Mouse (Mus musculus) c-Kit-positive CD71-negative TER-119-negative erythroid progenitor cells, embryonic 14.5 days (primary cell): ENCODE measurements around the gene Lmntd1.

ENCODE experiments used
- DNase-seq: peaks from one replicate; pipeline ENCODE4 v3.0.0-alpha.2; 2013; ENCODE audit warnings: low read depth

Lmntd1 gene

DNA sequence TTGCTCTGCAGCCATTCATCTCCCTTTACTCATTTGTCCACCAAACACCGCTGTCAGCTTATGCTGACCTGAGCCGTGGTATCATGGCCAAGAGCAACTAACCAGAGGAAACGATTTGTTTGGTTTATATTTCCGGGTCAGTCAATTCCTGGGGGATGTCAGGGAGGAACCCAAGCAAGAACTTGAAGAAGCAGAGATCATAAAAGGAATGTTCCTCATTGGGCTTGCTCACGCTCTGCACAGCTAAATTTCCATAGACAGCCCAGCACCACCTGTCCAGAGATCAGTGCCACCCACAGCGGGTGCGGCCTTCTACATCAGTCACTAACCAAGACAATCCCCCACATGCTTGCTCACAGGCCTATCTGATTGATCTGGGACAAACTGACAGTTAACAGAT lies at the start of gene Lmntd1:
TSS of gene Lmntd1 (minus strand) at position 101 of the 400 bp plus-strand sequence.
- DNase-seq = no peak

DNA sequence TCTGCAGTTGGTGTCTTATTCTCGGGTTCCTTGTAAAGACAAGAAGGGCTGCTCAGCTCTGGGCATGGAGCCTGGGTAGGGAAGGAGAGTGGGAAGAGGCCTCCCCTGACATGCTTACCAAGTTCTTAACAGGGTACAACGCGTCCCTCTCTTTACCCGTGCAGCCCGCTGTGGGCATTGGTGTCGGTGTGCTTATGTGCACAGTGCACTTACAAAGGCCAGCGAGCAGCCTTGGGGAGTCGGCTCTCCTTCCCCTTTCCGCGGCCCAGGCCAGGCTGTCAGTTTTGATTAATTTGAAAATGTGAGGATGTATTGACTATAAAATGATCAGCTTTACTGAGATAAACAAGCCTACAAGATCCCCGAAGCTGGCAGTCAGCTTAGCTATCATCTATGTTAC lies 46.8 kb upstream of the Lmntd1 start:
- DNase-seq = no peak

DNA sequence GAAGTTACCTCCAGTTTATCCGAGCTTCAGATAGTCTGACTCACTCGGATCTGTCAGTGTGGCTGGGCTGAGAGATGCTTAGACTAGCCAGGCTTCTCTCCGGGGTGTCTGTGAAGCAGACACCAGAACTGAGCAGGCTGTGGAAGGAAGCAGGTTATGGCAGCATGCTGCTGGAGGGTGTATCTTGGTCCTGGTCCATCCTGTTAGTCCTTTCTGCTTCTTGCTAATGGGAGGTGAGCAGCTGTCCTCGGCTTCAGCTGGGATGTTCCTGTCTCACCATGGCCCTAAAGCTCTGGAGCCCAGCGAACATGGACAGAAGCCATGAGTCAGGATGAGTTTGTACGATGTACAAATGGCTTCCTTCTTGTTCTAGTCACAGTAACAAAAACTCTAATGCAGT lies 45.0 kb upstream of the Lmntd1 start:
- DNase-seq = no peak

- DNase-seq = no peak
Observed at GRCm38 (mm10) chr6:145656740-145657591, 42.8 kb upstream of the Lmntd1 start.

- no peak for DNase-seq
Observed at GRCm38 (mm10) chr6:145655678-145656077, 41.6 kb upstream of the Lmntd1 start.

DNA sequence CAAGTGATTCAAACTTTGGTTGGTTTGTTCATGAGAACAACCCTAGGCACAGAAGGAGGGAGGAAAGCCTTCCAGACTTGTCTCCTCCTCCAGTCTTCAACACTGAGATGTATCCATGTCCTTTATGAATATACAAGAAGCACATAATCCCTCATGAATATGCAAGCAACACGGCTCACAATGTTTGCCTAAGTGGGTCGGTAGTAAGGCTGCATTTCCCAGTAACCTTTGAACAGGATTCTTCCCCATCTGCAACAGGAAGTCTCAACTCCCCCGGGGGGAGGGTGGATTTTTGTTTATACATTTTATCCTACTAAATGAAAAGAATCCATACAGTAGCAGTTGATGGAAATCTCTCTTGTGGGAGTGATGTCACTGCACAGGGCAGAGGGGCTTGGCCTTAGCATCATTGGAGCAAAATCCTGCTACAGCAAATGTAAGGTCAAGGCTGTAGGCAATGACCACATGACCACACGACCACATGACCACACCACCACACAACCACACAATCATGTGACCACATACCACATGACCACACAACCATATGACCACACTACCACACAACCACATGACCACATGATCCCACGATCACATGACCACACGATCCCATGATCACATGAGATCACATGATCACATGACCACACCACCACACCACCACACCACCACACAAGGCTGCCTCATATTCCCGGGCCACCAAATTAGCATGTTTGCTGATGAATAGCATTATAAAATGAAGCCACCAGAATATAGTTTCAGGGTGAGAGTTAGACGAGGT lies 40.1 kb upstream of the Lmntd1 start:
- no peak for DNase-seq

- no peak for DNase-seq
Observed at GRCm38 (mm10) chr6:145653626-145654025, 39.5 kb upstream of the Lmntd1 start.

DNA sequence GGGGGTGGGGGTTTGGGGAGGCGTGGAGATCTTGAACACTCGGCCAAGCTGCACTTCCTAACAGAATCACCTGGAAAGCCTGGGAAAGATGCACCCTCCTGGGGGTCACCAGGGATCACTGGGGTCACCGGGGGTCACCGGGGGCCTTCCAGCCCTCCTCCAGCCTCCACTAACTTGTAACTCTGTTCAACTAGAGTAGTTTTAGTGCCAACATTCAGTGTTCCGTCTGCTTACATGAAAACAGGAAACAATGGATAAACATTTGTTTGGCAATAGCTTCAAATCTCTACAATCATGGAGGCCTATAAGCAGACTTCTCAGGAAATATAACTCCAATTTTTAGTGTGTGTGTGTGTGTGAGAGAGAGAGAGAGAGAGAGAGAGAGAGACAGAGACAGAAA lies 38.9 kb upstream of the Lmntd1 start:
- no peak for DNase-seq

DNA sequence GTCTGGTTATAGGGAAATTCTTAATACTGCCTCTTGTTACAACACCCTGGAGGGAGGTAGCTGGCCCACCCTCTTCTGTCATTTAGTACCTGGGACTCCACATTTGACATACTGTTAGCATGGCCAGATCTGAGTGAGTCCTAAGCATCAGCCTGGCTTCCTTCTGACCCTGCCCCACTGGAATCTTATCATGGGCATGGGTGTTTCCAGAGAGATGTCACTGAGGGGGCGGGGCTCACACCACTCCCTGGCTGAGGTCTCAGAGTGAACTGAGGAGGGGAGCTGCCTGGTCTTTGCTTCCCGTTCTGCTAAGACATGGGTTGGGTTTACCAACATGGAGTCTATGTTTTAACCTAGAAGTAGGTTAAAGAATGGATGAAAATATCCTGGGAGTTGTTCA lies 37.9 kb upstream of the Lmntd1 start:
- DNase-seq = no peak

GRCm38 (mm10) chr6:145640971-145641506 lies 26.9 kb upstream of the Lmntd1 start:
- no peak for DNase-seq

GRCm38 (mm10) chr6:145638248-145638647 lies 24.1 kb upstream of the Lmntd1 start:
- DNase-seq = no peak

- no peak for DNase-seq
Observed at GRCm38 (mm10) chr6:145636682-145637081, 22.6 kb upstream of the Lmntd1 start.

GRCm38 (mm10) chr6:145634454-145634853 lies 20.3 kb upstream of the Lmntd1 start:
- no peak for DNase-seq

GRCm38 (mm10) chr6:145630269-145630668 lies 16.1 kb upstream of the Lmntd1 start:
- DNase-seq = no peak

GRCm38 (mm10) chr6:145623141-145623540 lies 9.0 kb upstream of the Lmntd1 start:
- no peak for DNase-seq

- DNase-seq = peak; percentile 13
Observed at GRCm38 (mm10) chr6:145616402-145617229, 2.5 kb upstream of the Lmntd1 start.

DNA sequence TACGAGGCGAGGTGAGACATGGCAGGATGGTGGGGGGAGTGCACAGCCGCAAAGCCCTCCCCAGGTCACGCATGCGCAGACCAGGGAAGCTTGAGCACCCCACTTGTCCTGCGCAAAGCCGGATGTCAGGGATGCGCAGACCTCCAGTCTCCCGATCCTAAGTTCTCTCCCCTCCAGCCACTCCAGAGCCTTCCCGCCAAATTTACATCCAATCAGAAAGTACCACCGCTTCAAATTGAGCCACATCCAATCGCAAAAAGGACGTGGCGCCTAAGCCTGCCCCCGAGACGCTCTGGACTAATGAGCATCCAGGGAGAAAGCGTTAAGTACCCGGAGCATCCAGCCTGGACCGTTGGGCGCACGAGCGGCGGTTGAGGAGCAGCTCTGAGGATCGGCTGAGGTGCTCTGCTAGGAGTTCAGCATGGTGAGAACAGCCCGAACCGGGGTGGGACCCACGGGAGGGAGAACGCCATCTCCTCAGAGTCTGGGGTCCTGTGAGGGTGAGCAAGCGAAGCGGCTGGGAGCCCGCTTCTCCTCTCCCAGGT lies 1.6 kb upstream of the Lmntd1 start, which contains the start of gene Tuba3b:
TSS of gene Tuba3b (plus strand) at position 92 of the 545 bp plus-strand sequence.
- no peak for DNase-seq

DNA sequence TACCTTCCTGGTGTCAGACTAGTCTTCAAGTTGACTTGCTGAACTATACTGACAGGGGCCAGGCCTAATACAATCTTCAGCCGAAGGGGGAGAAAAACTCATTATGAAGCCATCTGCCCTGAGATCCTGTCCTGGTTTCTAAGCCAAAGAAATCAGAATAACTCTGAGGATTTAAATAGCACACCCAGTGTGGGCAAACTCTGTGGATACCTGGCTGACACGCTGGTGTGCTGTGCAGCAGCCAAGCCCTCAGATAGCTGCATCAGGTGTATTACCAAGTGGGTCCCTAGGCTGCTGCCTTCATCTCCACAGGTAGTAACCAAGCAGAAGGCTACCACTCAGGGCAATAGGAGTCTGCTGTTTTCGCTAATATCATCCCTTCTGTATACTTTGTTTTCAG lies 1.5 kb downstream of the Lmntd1 start:
- no peak for DNase-seq

GRCm38 (mm10) chr6:145610901-145611300 lies 3.2 kb downstream of the Lmntd1 start:
- DNase-seq = no peak

DNA sequence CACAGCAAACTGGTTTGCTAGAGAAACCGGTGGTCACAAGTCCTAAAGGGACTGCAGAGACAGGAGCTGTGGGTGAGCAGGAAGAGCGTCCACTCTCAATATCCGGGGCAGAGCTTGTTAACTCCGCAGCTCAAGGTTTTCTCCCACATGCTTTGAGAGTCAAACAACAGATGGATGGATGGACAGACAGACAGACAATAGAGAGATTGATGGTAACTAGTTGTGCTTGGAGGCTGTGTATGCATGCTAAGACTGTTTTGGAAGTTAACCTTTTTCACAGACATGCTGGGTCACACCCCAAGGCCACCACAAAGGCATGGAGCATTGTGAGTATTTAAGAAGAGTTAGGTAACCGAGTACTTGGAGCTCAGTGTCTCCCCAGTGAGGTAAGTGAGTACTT lies 5.4 kb downstream of the Lmntd1 start:
- no peak for DNase-seq

- no peak for DNase-seq
Observed at GRCm38 (mm10) chr6:145607746-145608145, 6.4 kb downstream of the Lmntd1 start.

DNA sequence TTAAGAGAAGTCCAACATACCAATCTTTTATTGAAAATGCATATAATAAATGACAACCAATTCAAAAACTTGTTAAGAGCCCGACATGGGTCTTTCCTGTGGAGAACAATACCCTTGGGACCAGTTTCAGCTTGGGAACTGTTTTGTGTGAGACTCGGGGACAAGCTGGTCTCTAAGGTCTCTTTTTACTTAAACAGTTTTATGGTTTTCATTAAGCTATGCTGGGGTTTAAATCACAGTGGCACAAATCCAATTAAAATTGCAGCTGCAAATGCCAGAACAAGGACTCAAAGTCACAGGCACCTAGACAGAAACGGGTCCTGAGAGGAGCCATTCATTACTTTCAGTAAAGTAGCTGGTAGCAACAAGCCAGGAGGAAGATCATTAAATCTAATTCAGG lies 8.9 kb downstream of the Lmntd1 start:
- DNase-seq = no peak
